Mouse (Mus musculus) spleen, adult 2 months (tissue): Measurements from ENCODE around the gene Srcin1.

ENCODE experiments used
- CTCF ChIP-seq: fragments of 200-500 bp; IDR thresholded peaks from 2 replicates; pipeline ENCODE4 v1.5.1; 2011; ENCODE audit warnings: mild to moderate bottlenecking, inconsistent platforms; ENCODE audit not compliant: insufficient read depth, insufficient read length, insufficient replicate concordance; ENCODE audit errors: extremely low read depth
- POLR2A ChIP-seq: fragments of 200-500 bp; IDR thresholded peaks from 2 replicates; pipeline ENCODE4 v1.6.1; 2011; ENCODE audit warnings: low read depth, low read length, inconsistent platforms

DNA sequence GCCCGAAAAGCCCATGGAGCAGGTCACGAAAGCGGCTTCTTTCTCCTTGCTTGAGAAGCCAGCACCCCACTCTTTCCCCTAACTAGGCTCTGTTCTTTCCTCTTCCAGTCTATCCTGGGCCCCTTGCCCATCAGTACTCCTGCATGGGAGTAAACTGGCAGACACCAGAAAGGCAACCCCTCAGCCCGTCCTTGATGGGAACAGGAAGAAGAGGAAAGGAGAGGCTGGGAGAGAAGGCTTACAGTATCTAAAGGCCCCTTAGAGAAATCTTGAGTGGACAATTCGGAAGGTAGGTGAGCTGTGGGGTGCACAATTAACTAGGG is 40.7 kb downstream of the Srcin1 start:
- TF ChIP-seq CTCF (no peak), POLR2A (no peak)
